ENCODE assay signal across 12 mouse cellular contexts in the genomic region with DNA sequence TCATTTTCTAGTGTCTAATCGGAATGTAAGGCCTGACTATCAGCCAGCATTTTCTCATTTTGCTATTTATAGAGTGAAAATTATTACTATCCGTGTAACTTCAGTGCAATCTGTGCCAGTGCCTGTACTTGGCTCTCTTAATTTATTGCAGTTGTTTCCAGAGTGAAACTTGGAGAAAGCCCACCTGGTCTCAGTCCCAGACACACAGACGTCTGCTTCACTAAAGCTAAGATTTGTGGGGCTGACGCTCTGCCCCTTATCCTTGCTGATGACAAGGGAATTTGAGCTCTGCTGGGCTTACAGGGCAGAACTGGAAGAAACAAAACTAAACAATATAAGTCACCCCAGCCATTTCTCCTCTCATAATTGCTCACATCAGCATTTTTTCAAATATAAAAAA. TPM values are rescaled to one million over a fixed set of nuclear protein-coding genes. Genes with fewer than 3 reads are reported as not detected.
DNase-seq lines count a peak whose midpoint lies in the region; ATAC-seq and TF ChIP-seq lines count a peak whose summit lies in the region.
"Had no signal": no experiment of that assay in that cellular context is flagged by ENCODE, and none has a peak within 500 bp of the region (broad histone marks: within the 10 kb centered on the region; RNA-seq: fewer than 3 reads in every experiment).

No protein-coding gene starts in this region.

- H3K27me3 ChIP-seq in embryonic facial prominence, embryonic 11.5 days (ENCODE audit: control insufficient read depth, insufficient read depth, low read length), result no peaks in the 10 kb centered on the region
- no peaks in the 10 kb centered on the region for H3K27me3 ChIP-seq in embryonic facial prominence, embryonic 10.5 days (replicated peaks; ENCODE audit: low read depth, poor library complexity, severe bottlenecking)
- H3K27me3 ChIP-seq in kidney, postnatal 0 days (ENCODE audit: insufficient read depth, low read length), result no peaks in the 10 kb centered on the region
- H3K27me3 ChIP-seq in midbrain, embryonic 15.5 days (replicated peaks), result no peaks in the 10 kb centered on the region
- H3K27me3 ChIP-seq: forebrain, embryonic 15.5 days; liver, embryonic 12.5 days; midbrain, embryonic 12.5 days had no signal

- H3K36me3 ChIP-seq in embryonic facial prominence, embryonic 11.5 days (replicated peaks; ENCODE audit: control insufficient read depth, insufficient read depth, low read depth, low read length), result no peaks in the 10 kb centered on the region
- no peaks in the 10 kb centered on the region for H3K36me3 ChIP-seq in embryonic facial prominence, embryonic 10.5 days (replicated peaks)
- no peaks in the 10 kb centered on the region for H3K36me3 ChIP-seq in kidney, postnatal 0 days (ENCODE audit: insufficient read depth, low read length)
- no peaks in the 10 kb centered on the region for H3K36me3 ChIP-seq in midbrain, embryonic 15.5 days (replicated peaks)
- H3K36me3 ChIP-seq: forebrain, embryonic 15.5 days; liver, embryonic 12.5 days; midbrain, embryonic 12.5 days had no signal

- H3K4me3 ChIP-seq in embryonic facial prominence, embryonic 11.5 days (ENCODE audit: low read depth, low read length), result no peak overlapping the region
- H3K4me3 ChIP-seq in embryonic facial prominence, embryonic 10.5 days, result no peak overlapping the region
- no peak overlapping the region for H3K4me3 ChIP-seq in kidney, postnatal 0 days (replicated peaks; ENCODE audit: low read depth, low read length)
- no peak overlapping the region for H3K4me3 ChIP-seq in midbrain, embryonic 15.5 days
- H3K4me3 ChIP-seq: forebrain, embryonic 15.5 days; liver, embryonic 12.5 days; midbrain, embryonic 12.5 days had no signal

- H3K4me2 ChIP-seq in embryonic facial prominence, embryonic 11.5 days (ENCODE audit: low read depth, low read length), result no peak overlapping the region
- H3K4me2 ChIP-seq in kidney, postnatal 0 days (ENCODE audit: low read length), result no peak overlapping the region
- no peak overlapping the region for H3K4me2 ChIP-seq in midbrain, embryonic 15.5 days
- H3K4me2 ChIP-seq: forebrain, embryonic 15.5 days; liver, embryonic 12.5 days; midbrain, embryonic 12.5 days had no signal

- no peak for TF ChIP-seq CTCF in kidney, postnatal 0 days (IDR thresholded peaks at IDR 0.05; ENCODE audit: low read depth)

- WGBS in embryonic facial prominence, embryonic 11.5 days, result 39% methylated on average over 4 of the region's 4 CpGs
- 52% methylated on average over 4 of the region's 4 CpGs for WGBS in embryonic facial prominence, embryonic 10.5 days
- 22% methylated on average over 4 of the region's 4 CpGs for WGBS in kidney, postnatal 0 days
- WGBS in midbrain, embryonic 15.5 days, result 78% methylated on average over 4 of the region's 4 CpGs

- H3K9me3 ChIP-seq in embryonic facial prominence, embryonic 11.5 days (replicated peaks; ENCODE audit: control insufficient read depth, low read length), result no peaks in the 10 kb centered on the region
- no peaks in the 10 kb centered on the region for H3K9me3 ChIP-seq in embryonic facial prominence, embryonic 10.5 days
- H3K9me3 ChIP-seq in kidney, postnatal 0 days (replicated peaks; ENCODE audit: low read length), result no peaks in the 10 kb centered on the region
- H3K9me3 ChIP-seq in midbrain, embryonic 15.5 days, result no peaks in the 10 kb centered on the region
- H3K9me3 ChIP-seq: forebrain, embryonic 15.5 days; liver, embryonic 12.5 days; midbrain, embryonic 12.5 days had no signal

- H3K9ac ChIP-seq in embryonic facial prominence, embryonic 11.5 days (replicated peaks; ENCODE audit: low read length), result no peak overlapping the region
- H3K9ac ChIP-seq in kidney, postnatal 0 days (ENCODE audit: low read depth, low read length), result no peak overlapping the region
- no peak overlapping the region for H3K9ac ChIP-seq in midbrain, embryonic 15.5 days
- H3K9ac ChIP-seq: forebrain, embryonic 15.5 days; liver, embryonic 12.5 days; midbrain, embryonic 12.5 days had no signal

- H3K27ac ChIP-seq in embryonic facial prominence, embryonic 11.5 days (replicated peaks; ENCODE audit: low read depth, low read length), result no peak overlapping the region
- no peak overlapping the region for H3K27ac ChIP-seq in embryonic facial prominence, embryonic 10.5 days (replicated peaks)
- H3K27ac ChIP-seq in kidney, postnatal 0 days, result no peak overlapping the region; the same call in 1 of the 2 replicates
- H3K27ac ChIP-seq in midbrain, embryonic 15.5 days, result no peak overlapping the region
- H3K27ac ChIP-seq: forebrain, embryonic 15.5 days; liver, embryonic 12.5 days; midbrain, embryonic 12.5 days had no signal

- H3K4me1 ChIP-seq in embryonic facial prominence, embryonic 11.5 days (ENCODE audit: control insufficient read depth, insufficient read depth, low read length), result no peaks in the 10 kb centered on the region
- H3K4me1 ChIP-seq in embryonic facial prominence, embryonic 10.5 days, result peaks cover 17% of the 10 kb centered on the region
- no peaks in the 10 kb centered on the region for H3K4me1 ChIP-seq in kidney, postnatal 0 days (replicated peaks; ENCODE audit: insufficient read depth, low read length)
- no peaks in the 10 kb centered on the region for H3K4me1 ChIP-seq in midbrain, embryonic 15.5 days
- H3K4me1 ChIP-seq: liver, embryonic 12.5 days had no signal

- intact Hi-C loops in left cerebral cortex, postnatal 14 days (cut with DNase I), result no loop called here

- DNase-seq in embryonic facial prominence, embryonic 11.5 days (ENCODE audit: low spot score), result peak; percentile 26
- DNase-seq in embryonic facial prominence, embryonic 10.5 days (ENCODE audit: low spot score), result no peak
- peak; percentile 16 for DNase-seq in 3T3-L1 (ENCODE audit: low read depth, low spot score)
- DNase-seq in gastrocnemius, postnatal 10 days, result peak; percentile 15
- peak; percentile 72 for DNase-seq in kidney, postnatal 0 days (ENCODE audit: low spot score)
- DNase-seq in left cerebral cortex, postnatal 14 days (ENCODE audit: low spot score in 2 of 2), result no peak
- DNase-seq: B cell, adult 2 months had no signal

- no peak for ATAC-seq in embryonic facial prominence, embryonic 11.5 days (replicated peaks; ENCODE audit: insufficient number of reproducible peaks, low FRiP score, low TSS enrichment, low read depth)
- ATAC-seq in kidney, postnatal 0 days (replicated peaks; ENCODE audit: low FRiP score, low read depth), result no peak
- ATAC-seq in midbrain, embryonic 15.5 days (replicated peaks), result no peak
- ATAC-seq in cerebellum, adult (ENCODE audit: insufficient number of reproducible peaks, low FRiP score, low TSS enrichment), result no peak
- ATAC-seq: forebrain, embryonic 15.5 days; liver, embryonic 12.5 days had no signal

RNA-seq across cellular contexts. Expression of a gene that starts 47.7 kb away (rescaled TPM):
- polyA plus RNA-seq in embryonic facial prominence, embryonic 11.5 days (2014; fragmentation: Nextera tagmentation; extraction: Ambion mirVana), result 208 and 214 TPM in 2 replicates
- polyA plus RNA-seq in embryonic facial prominence, embryonic 10.5 days (2016; fragmentation: Nextera tagmentation; extraction: Ambion mirVana), result 133 and 142 TPM in 2 replicates
- total RNA-seq in gastrocnemius, postnatal 10 days (2021), result 10 to 100 TPM; 17.8 to 23.4 TPM
- 30.4 and 31.1 TPM in 2 replicates for polyA plus RNA-seq in kidney, postnatal 0 days (2015; fragmentation: Nextera tagmentation; extraction: Ambion mirVana)
- polyA plus RNA-seq in midbrain, embryonic 15.5 days (2015; fragmentation: Nextera tagmentation; extraction: Ambion mirVana), result 177 and 182 TPM in 2 replicates
- 10 to 100 TPM; 17.6 to 22.8 TPM for total RNA-seq in left cerebral cortex, postnatal 14 days (2021)

Comparison
In these comparisons a context has a peak if more than half of its experiments do, and no peak if none do; other contexts are left out.
1. DNase-seq: peak in embryonic facial prominence, embryonic 11.5 days (single experiment), 3T3-L1 (single experiment), gastrocnemius, postnatal 10 days (single experiment) and kidney, postnatal 0 days (single experiment); none in embryonic facial prominence, embryonic 10.5 days (single experiment) and left cerebral cortex, postnatal 14 days (0 of 2).